Mouse (Mus musculus): ENCODE measurements around the gene Immt.

DNA sequence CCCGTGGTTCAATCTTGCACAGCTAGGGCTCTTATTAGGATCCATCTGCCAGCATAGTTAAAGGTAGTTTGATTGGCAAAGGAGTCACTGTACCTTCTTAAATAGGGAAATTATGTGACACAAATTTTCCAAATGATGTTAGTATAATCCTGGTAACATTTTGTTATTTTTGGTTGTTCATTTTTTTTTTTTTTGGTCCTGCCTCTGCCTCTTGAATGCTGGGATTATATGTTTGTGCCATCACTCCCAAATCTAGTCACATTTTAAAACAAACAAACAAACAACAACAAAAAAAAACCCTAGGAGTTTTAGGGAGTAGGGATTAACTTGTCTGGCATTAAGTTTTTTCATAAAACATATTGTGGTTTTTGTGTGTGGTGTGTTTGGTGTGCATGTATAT, 4.3 kb upstream of the Immt start, which contains the start of gene Mrpl35:
- TF ChIP-seq EP300 (IDR thresholded peaks at IDR 0.05): no peak
- no peak for TF ChIP-seq CTCF (IDR thresholded peaks at IDR 0.05)

Measured in lung, postnatal 0 days (tissue).